Mouse (Mus musculus) liver, embryonic 13.5 days (tissue): ENCODE measurements around the gene Tbxas1. TPM values are rescaled to one million over a fixed set of nuclear protein-coding genes. Genes with fewer than 3 reads are reported as not detected.

Source experiments
- ATAC-seq: fragments of 200-750 bp; cut with Nextera tagmentation; 2 replicates; pipeline ENCODE4 v1.8.0; 2017; ENCODE audit warnings: low read depth, mild to moderate bottlenecking, moderate number of reproducible peaks, moderate library complexity
- DNase-seq: peaks from one replicate; pipeline ENCODE4 v3.0.0; 2022
- H3K27ac ChIP-seq: fragments of 300-500 bp; sonication (generic); 2 replicates; pipeline ENCODE4 v1.5.1; 2015; ENCODE audit warnings: moderate library complexity, mild to moderate bottlenecking, inconsistent platforms
- H3K27me3 ChIP-seq: fragments of 300-500 bp; sonication (generic); 2 replicates; pipeline ENCODE4 v1.6.1; 2015; ENCODE audit warnings: mild to moderate bottlenecking, inconsistent platforms
- H3K36me3 ChIP-seq: fragments of 300-500 bp; sonication (generic); 2 replicates; pipeline ENCODE4 v1.6.1; 2015; ENCODE audit warnings: mild to moderate bottlenecking, inconsistent platforms
- H3K4me1 ChIP-seq: fragments of 300-500 bp; sonication (generic); replicated peaks from 2 replicates; pipeline ENCODE4 v1.6.1; 2015; ENCODE audit warnings: inconsistent platforms
- H3K4me2 ChIP-seq: fragments of 300-500 bp; sonication (generic); 2 replicates; pipeline ENCODE4 v1.6.1; 2015; ENCODE audit warnings: inconsistent platforms, mild to moderate bottlenecking, moderate library complexity
- H3K4me3 ChIP-seq: fragments of 300-500 bp; sonication (generic); replicated peaks from 2 replicates; pipeline ENCODE4 v1.5.1; 2015; ENCODE audit warnings: mild to moderate bottlenecking, inconsistent platforms
- H3K9ac ChIP-seq: fragments of 300-500 bp; sonication (generic); 2 replicates; pipeline ENCODE4 v1.6.1; 2015; ENCODE audit warnings: mild to moderate bottlenecking, inconsistent platforms
- H3K9me3 ChIP-seq: fragments of 300-500 bp; sonication (generic); replicated peaks from 2 replicates; pipeline ENCODE4 v1.6.1; 2016; ENCODE audit warnings: inconsistent platforms
- WGBS: fragments of 180-500 bp; shearing (Covaris S2); methylation state at CpG from one replicate; pipeline ENCODE4 v1.1.7; 2015; ENCODE audit not compliant: insufficient replicate concordance; 5-methylcytosine and 5-hydroxymethylcytosine counted together
- polyA plus RNA-seq: library from polyadenylated mRNA; unstranded; fragments of >200 nt; fragmentation: Nextera tagmentation; extraction: Ambion mirVana; gene quantifications from 2 replicates; pipeline ENCODE4 v1.2.1, GENCODE M21; 2015

Tbxas1 gene
- polyA plus RNA-seq, 1 experiment from 2014 or later, result 11.4 TPM

- Histone ChIP-seq H3K9ac (no peak overlapping the region), H3K36me3 (peaks cover 55% of the 10 kb centered on the region), H3K4me3 (no peak overlapping the region), H3K27me3 (no peaks in the 10 kb centered on the region), H3K27ac (no peak overlapping the region), H3K4me2 (no peak overlapping the region), H3K4me1 (peaks cover 90% of the 10 kb centered on the region), H3K9me3 (no peaks in the 10 kb centered on the region)
- WGBS, result 100% methylated on average over 2 of the region's 2 CpGs
- no peak for ATAC-seq
- DNase-seq, result no peak
These were observed 34.8 kb upstream of the Tbxas1 start for GRCm38 (mm10) chr6:38840380-38840779.

- Histone ChIP-seq H3K4me2 (no peak overlapping the region), H3K4me1 (peaks cover 90% of the 10 kb centered on the region), H3K9me3 (no peaks in the 10 kb centered on the region), H3K4me3 (no peak overlapping the region), H3K9ac (no peak overlapping the region), H3K27ac (peak overlapping the region; percentile 45; the same call in 1 of the 2 replicates), H3K36me3 (peaks cover 55% of the 10 kb centered on the region), H3K27me3 (no peaks in the 10 kb centered on the region)
- ATAC-seq (no peak), DNase-seq (no peak)
- 77% methylated on average over 1 of the region's 1 CpGs for WGBS
These were observed 34.4 kb upstream of the Tbxas1 start for GRCm38 (mm10) chr6:38840780-38841179.

GRCm38 (mm10) chr6:38841551-38841950, 33.7 kb upstream of the Tbxas1 start:
- ATAC-seq (no peak), DNase-seq (no peak)
- Histone ChIP-seq H3K9me3 (no peaks in the 10 kb centered on the region), H3K9ac (no peak overlapping the region), H3K27ac (peak overlapping the region; percentile 45), H3K27me3 (no peaks in the 10 kb centered on the region), H3K4me2 (no peak overlapping the region), H3K4me3 (no peak overlapping the region), H3K36me3 (peaks cover 55% of the 10 kb centered on the region), H3K4me1 (peaks cover 90% of the 10 kb centered on the region)
- 75% methylated on average over 3 of the region's 3 CpGs for WGBS

- no peak overlapping the region for H3K4me2 ChIP-seq
- H3K9ac ChIP-seq, result no peak overlapping the region
- peaks cover 92% of the 10 kb centered on the region for H3K4me1 ChIP-seq
- no peak for ATAC-seq
- WGBS, result 78% methylated on average over 1 of the region's 1 CpGs
- no peak for DNase-seq
- no peak overlapping the region for H3K27ac ChIP-seq
- H3K9me3 ChIP-seq, result no peaks in the 10 kb centered on the region
- no peaks in the 10 kb centered on the region for H3K27me3 ChIP-seq
- H3K4me3 ChIP-seq, result no peak overlapping the region
- peaks cover 21% of the 10 kb centered on the region for H3K36me3 ChIP-seq
These were observed 30.1 kb upstream of the Tbxas1 start for GRCm38 (mm10) chr6:38845117-38845516.

- Histone ChIP-seq H3K9me3 (no peaks in the 10 kb centered on the region), H3K4me1 (peaks cover 92% of the 10 kb centered on the region), H3K4me3 (no peak overlapping the region), H3K27me3 (no peaks in the 10 kb centered on the region), H3K36me3 (peaks cover 15% of the 10 kb centered on the region), H3K9ac (no peak overlapping the region), H3K27ac (peak overlapping the region; percentile 35; the same call in 1 of the 2 replicates), H3K4me2 (no peak overlapping the region)
- DNase-seq (no peak), ATAC-seq (no peak)
- 83% methylated on average over 5 of the region's 5 CpGs for WGBS
These were observed 29.3 kb upstream of the Tbxas1 start for GRCm38 (mm10) chr6:38845876-38846275.

- peak overlapping the region; percentile 11; the same call in 1 of the 2 replicates for H3K4me2 ChIP-seq
- peaks cover 91% of the 10 kb centered on the region for H3K4me1 ChIP-seq
- H3K9ac ChIP-seq, result peak overlapping the region; percentile 7
- DNase-seq (no peak), ATAC-seq (peak; percentile 74)
- WGBS, result 57% methylated on average over 6 of the region's 6 CpGs
- no peak overlapping the region for H3K4me3 ChIP-seq
- peaks cover 10% of the 10 kb centered on the region; the same call in 1 of the 2 replicates for H3K36me3 ChIP-seq
- H3K27ac ChIP-seq, result peak overlapping the region; percentile 35
- no peaks in the 10 kb centered on the region for H3K27me3 ChIP-seq
- no peaks in the 10 kb centered on the region for H3K9me3 ChIP-seq
These were observed 28.6 kb upstream of the Tbxas1 start for GRCm38 (mm10) chr6:38846330-38847195.

- no peak overlapping the region for H3K4me2 ChIP-seq
- ATAC-seq, result no peak
- H3K4me3 ChIP-seq, result no peak overlapping the region
- peaks cover 10% of the 10 kb centered on the region; the same call in 1 of the 2 replicates for H3K36me3 ChIP-seq
- peaks cover 92% of the 10 kb centered on the region for H3K4me1 ChIP-seq
- no peak for DNase-seq
- WGBS, result 49% methylated on average over 1 of the region's 1 CpGs
- H3K9ac ChIP-seq, result peak overlapping the region; percentile 7; the same call in 1 of the 2 replicates
- no peaks in the 10 kb centered on the region for H3K9me3 ChIP-seq
- peak overlapping the region; percentile 35 for H3K27ac ChIP-seq
- no peaks in the 10 kb centered on the region for H3K27me3 ChIP-seq
These were observed 27.8 kb upstream of the Tbxas1 start for GRCm38 (mm10) chr6:38847447-38847846.

- Histone ChIP-seq H3K4me2 (no peak overlapping the region; the same call in 1 of the 2 replicates), H3K36me3 (0 out of 2 replicates have a peak, but pooled peaks cover 3% of the 10 kb centered on the region), H3K4me3 (no peak overlapping the region), H3K9me3 (no peaks in the 10 kb centered on the region), H3K27me3 (no peaks in the 10 kb centered on the region), H3K9ac (peak overlapping the region; percentile 31), H3K4me1 (peaks cover 92% of the 10 kb centered on the region), H3K27ac (peak overlapping the region; percentile 44)
- DNase-seq (no peak), ATAC-seq (no peak)
- WGBS, result 77% methylated on average over 3 of the region's 3 CpGs
These were observed 27.0 kb upstream of the Tbxas1 start for GRCm38 (mm10) chr6:38847958-38848910.

- ATAC-seq, result no peak
- Histone ChIP-seq H3K27me3 (no peaks in the 10 kb centered on the region), H3K4me3 (no peak overlapping the region), H3K9me3 (no peaks in the 10 kb centered on the region), H3K4me2 (no peak overlapping the region), H3K36me3 (peaks cover 2% of the 10 kb centered on the region; the same call in 1 of the 2 replicates), H3K9ac (no peak overlapping the region), H3K27ac (no peak overlapping the region), H3K4me1 (peaks cover 99% of the 10 kb centered on the region)
- 66% methylated on average over 6 of the region's 6 CpGs for whole genome bisulfite sequencing
- no peak for DNase-seq
These were observed 24.4 kb upstream of the Tbxas1 start for GRCm38 (mm10) chr6:38850715-38851259.

- no peaks in the 10 kb centered on the region for H3K9me3 ChIP-seq
- H3K4me1 ChIP-seq, result peaks cover 97% of the 10 kb centered on the region
- H3K9ac ChIP-seq, result peak overlapping the region; percentile 28; the same call in 1 of the 2 replicates
- 45% methylated on average over 2 of the region's 2 CpGs for WGBS
- peak overlapping the region; percentile 72 for H3K27ac ChIP-seq
- DNase-seq (no peak), ATAC-seq (peak; percentile 58)
- no peaks in the 10 kb centered on the region for H3K27me3 ChIP-seq
- H3K36me3 ChIP-seq, result peaks cover 5% of the 10 kb centered on the region; the same call in 1 of the 2 replicates
- no peak overlapping the region for H3K4me3 ChIP-seq
- H3K4me2 ChIP-seq, result 0 out of 2 replicates have a peak overlapping the region, but pooled peaks have one; percentile 30
These were observed 23.5 kb upstream of the Tbxas1 start for GRCm38 (mm10) chr6:38851740-38852139.
